Mouse (Mus musculus) adrenal gland, postnatal 4 days (tissue): ENCODE results near the gene Dctn2. TPM values are rescaled to one million over a fixed set of nuclear protein-coding genes. Genes with fewer than 3 reads are reported as not detected.

Experiments
- DNase-seq, 2 experiments: peaks; one replicate each; pipeline ENCODE4 v3.0.0; 2021 to 2022; ENCODE audit warnings: low spot score in 2 of 2, mixed read lengths in 2 of 2
- total RNA-seq, 2 experiments: library from RNA; stranded (reverse); gene quantifications; 2 replicates each; pipeline ENCODE4 v1.2.3; 2021

Gene Dctn2
- total RNA-seq, 2 experiments from 2014 or later, result 191 to 198 TPM

GRCm38 (mm10) chr10:127262548-127263398 lies 3.4 kb upstream of the Dctn2 start, which contains the start of gene Kif5a:
Gene Kif5a, minus strand, starts transcription at chr10:127263348.
- DNase-seq, result no peak

DNA sequence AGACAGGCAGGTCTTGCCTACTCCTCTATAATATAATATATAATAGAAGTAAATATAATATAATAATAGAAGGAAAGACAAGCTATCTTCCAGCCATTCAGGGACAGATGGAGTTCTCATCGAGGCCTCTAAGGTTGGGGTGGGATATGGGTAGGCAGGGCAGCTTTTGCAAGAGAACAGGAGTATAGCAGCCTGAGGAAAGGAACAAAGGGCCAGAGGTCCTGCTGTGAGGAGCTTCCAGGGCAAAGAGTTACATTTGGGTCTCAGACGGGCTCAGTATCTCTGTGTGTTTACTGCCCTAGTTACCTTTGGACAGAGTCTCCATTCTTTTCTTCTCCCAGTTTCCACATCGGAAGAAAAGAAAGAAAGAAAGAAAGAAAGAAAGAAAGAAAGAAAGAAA lies 2.5 kb upstream of the Dctn2 start:
- no peak for DNase-seq

DNA sequence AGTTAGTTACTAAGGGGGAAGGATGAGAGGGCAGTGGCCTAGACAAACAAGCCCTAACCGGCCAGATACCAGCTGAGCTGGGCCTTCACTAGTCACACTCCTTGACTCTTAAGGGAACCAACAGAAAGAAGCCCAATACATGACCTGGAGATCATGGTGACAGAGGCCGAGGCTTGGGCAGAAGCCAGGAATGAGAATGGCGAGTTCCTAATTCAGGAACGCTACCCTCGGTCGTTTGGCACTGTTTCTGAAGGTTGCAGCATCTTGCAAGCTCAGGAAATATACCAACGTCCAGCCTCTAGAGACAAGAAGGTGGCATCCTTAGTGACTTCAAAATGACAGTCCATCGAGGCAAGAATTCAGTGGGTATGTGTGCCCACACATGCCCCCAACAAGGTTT lies 1.8 kb upstream of the Dctn2 start:
- DNase-seq, result no peak

DNA sequence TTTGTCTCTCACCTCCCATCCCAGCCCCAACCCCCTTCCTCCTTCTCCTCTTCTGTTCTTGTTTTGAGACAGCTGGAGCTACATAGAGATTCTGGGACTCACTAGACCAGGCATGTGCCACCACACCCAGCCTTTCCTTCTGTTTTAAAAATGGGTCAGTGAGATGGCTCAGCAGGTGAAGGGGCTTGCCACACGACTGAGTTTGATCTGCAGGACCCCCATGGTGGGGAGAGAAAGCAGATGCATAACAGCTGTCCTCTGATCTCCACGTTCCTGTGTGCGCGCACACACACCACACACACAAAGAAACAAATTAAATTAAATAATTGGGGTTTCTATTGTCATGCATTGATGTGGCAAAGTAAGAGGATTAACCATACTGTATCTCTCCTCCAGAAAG lies 1.2 kb upstream of the Dctn2 start:
- no peak for DNase-seq

- DNase-seq, result no peak
Observed at GRCm38 (mm10) chr10:127265727-127266111, 449 bp upstream of the Dctn2 start.

DNA sequence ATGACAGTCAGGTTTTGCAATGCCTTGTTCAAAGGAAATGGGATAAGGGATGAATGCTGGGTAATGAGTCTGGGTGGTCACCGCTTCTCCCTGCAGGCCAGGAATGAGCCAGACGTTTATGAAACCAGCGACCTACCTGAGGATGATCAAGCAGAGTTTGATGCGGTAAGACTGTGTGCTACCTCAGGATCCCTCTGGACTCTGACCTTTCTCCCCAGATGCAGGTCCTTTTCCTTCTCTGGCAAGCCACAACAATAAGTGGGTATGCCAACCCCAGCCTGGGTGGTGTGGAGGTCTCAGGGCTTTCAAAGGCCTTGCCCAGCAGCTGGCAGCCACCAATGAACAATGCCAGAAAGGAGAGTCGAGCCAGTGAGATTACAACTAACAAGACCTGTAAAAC lies 1.1 kb downstream of the Dctn2 start:
- no peak for DNase-seq

- DNase-seq, result no peak
Observed at GRCm38 (mm10) chr10:127268401-127268800, 2.2 kb downstream of the Dctn2 start.

DNA sequence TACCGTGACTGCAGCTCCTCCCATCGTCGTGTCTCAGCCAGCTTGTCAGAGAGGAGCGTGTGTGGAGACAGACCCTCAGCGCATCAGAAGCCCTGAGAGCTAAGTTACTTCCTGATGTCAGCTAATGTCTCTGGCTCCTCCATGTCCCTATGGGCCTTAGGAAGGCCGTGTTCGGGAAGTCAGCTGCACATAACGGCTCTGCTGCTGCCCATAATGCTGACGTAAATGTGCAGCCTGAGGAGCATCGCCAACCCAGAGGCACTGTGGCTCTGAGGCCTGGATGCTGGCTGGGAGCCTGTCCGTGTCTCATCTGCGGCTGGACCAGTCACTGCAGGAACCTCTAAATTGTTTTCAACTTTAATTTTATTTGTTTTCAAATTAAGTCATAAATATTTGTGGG lies 2.9 kb downstream of the Dctn2 start:
- no peak for DNase-seq

GRCm38 (mm10) chr10:127269884-127270283 lies 3.7 kb downstream of the Dctn2 start:
- no peak for DNase-seq

DNA sequence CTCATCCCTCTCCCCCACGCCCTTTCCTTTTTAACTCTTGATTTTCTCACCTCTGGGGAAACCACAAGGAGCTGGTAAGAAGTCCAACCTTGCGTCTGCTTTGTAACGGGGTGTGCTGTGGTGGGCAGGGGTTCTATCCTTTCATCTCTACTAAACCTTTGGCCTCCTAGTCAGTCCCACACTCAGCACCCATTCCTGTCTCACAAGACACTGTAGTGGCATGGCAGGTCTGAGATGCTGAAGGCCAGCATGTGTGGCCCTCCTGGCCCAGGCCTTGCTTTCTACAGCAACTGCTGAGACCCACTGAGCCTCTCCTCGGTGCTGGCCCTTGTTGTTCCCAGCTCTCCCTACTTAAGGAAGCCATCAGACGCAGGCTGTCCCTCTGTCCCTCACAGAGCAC lies 6.2 kb downstream of the Dctn2 start:
- no peak for DNase-seq

- DNase-seq, result no peak
Observed at GRCm38 (mm10) chr10:127274261-127275022, 8.3 kb downstream of the Dctn2 start.

- DNase-seq, result no peak
Observed at GRCm38 (mm10) chr10:127279730-127280129, 13.6 kb downstream of the Dctn2 start.

- no peak for DNase-seq
Observed at GRCm38 (mm10) chr10:127281316-127281715, 15.1 kb downstream of the Dctn2 start.

GRCm38 (mm10) chr10:127282620-127283215 lies 16.6 kb downstream of the Dctn2 start:
- DNase-seq, result no peak

- DNase-seq, result no peak
Observed at GRCm38 (mm10) chr10:127284105-127284622, 18.0 kb downstream of the Dctn2 start.

DNA sequence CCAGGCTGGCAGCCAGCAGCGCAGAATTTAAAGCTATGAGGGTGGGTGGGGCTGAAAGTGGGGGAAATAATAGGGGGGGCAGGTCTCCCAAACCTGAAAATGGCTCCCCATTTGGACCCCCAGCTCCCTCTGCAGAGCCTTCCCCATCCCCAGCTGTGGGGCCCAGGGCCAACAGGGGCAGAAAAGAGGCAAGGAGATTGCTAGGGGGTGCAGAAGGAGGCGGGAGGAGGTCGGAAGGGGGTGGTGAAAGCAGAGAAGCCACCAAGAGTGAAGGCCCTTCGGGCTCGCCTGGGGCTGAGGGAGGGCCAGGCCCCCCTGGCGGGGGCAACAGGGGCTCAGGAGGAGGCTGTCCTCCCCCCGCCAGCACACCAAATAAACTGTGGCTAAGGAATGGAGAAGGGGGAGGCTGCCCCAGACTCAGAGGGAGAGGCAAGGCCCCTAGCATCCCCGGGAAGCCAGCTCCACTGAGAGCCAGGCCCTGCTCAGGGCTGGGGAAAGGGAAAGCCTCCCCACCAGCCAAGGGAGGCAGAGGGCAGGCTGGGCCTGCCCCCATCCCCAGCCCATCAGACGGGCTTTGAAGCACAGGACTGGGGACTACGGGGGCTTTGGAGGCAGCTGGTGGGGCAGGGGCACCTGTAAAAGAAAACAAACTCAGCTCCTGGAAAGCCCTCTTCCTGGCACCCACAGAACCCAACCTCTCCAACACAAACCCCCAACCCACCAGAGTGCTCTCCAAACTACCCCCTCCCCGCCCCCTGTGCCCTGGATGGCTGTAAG lies 18.7 kb downstream of the Dctn2 start:
- no peak for DNase-seq

- DNase-seq, result no peak
Observed at GRCm38 (mm10) chr10:127285644-127286043, 19.5 kb downstream of the Dctn2 start.

DNA sequence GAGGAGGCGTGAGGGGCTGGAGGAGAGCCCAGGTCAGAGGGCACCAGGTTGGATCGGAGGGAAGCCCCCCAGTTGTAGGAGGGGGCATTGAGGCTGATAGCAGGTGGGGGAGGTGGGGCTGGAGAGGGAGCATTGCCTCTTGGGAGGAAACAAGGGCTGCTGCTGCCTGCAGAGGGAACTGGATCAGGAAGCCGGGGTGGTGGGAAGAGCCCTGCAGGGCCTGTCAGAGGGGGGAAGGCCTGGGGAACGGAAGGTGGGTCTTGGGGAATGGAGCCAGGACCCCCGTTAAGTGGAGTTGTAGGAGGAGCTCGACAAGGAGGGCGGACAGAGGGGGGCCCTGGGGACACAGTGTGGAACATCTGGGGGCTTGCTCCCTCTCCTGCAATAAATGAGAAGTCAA lies 20.0 kb downstream of the Dctn2 start:
- no peak for DNase-seq

- no peak for DNase-seq
Observed at GRCm38 (mm10) chr10:127286730-127287129, 20.6 kb downstream of the Dctn2 start.

GRCm38 (mm10) chr10:127287271-127287935 lies 21.2 kb downstream of the Dctn2 start:
- DNase-seq, result no peak

DNA sequence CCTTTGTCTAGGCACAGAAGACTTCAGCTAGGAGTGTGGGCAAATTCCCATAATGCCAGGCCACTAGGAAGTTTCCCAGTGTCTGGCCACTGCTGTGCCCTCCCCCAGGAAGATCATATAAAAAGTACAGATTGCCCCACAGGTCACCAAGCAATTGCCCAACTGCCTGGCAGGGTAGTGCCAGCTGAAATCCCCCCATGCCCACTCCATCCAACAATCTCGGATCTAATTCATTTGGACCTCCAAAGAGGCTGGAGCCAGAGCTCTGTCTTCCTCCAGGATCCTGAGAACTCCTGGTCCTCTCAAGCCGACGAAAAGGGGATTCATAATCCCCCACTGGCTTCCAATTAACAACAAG lies 21.7 kb downstream of the Dctn2 start:
- DNase-seq, result no peak
